Mouse (Mus musculus) Muller cell, postnatal 12 days (primary cell): Measurements from ENCODE around the gene Ipo9.
A peak's percentile ranks its signal among the peaks of the same experiment; 100 is the strongest.
"Not testable (repeated sequence)": the region's sequence is repeated elsewhere in the genome, so short reads cannot be mapped to it uniquely, and the experiment has no call there.

Experiments used
- DNase-seq: peaks from one replicate; pipeline ENCODE4 v3.0.0-alpha.2; 2015; ENCODE audit errors: inconsistent ontology term

The Ipo9 gene

DNA sequence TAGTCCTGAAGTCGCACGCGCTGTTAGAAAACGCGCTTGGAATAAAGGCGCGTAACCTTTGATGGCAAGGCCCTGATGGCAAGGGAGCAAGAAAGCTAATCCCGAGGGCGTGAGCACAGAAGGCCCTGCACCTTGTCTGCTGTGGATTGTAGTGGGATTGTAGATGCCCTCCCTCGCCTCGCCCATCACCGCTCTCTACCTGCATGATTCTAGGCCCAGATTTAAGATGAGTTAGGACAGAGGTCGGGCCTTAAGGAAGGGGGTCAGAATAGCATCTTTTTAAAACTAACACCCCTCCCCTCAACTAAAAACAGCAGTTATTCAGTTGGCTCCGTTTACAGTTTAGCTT, 344 bp upstream of the Ipo9 start:
- DNase-seq: no peak

GRCm38 (mm10) chr1:135427390-135427789, 2.9 kb downstream of the Ipo9 start:
- no peak for DNase-seq

- no peak for DNase-seq
Measured at GRCm38 (mm10) chr1:135426645-135427044, 3.7 kb downstream of the Ipo9 start.

DNA sequence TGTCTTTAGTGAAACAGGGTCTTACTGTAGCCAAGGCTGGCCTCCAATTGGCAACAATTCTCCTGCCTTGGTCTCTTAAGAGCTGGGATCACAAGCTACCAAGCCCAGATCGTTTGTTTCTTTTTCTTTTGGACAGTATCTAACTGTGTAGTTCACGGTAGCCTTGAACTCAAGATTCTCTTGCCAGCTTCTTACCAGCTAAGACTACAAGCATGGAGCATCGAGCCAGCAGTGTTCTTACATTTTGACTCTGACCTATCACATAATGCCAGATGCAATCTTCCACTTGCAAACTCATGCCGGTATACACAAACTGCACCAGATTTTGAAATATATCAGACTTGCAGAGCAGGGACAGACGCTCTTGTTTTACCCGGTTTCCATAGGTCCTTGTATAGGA, 7.5 kb downstream of the Ipo9 start:
- DNase-seq: no peak

- peak; percentile 70 for DNase-seq
Measured at GRCm38 (mm10) chr1:135413996-135414395, 16.3 kb downstream of the Ipo9 start.

DNA sequence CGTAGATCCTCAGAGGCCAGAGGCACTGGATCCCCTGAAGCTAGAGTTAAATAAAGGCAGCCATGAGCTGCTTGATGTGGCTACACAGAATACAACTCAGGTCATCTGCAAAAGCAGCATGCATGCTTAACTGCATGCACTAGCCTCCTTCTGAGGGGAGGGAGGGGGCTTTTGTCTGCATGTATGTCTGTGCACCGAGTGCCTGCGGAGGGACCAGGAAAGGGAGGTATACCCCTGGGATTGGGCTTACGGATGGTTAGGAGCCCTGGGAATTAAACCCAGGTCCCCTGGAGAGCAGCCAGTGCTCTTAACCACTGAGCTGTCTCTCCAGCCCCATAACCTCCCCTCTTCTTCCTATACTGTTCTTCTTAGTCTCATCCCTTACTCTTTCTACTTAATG, 18.2 kb downstream of the Ipo9 start:
- DNase-seq: no peak

- peak; percentile 88 for DNase-seq
Measured at GRCm38 (mm10) chr1:135410967-135411366, 19.3 kb downstream of the Ipo9 start.

DNA sequence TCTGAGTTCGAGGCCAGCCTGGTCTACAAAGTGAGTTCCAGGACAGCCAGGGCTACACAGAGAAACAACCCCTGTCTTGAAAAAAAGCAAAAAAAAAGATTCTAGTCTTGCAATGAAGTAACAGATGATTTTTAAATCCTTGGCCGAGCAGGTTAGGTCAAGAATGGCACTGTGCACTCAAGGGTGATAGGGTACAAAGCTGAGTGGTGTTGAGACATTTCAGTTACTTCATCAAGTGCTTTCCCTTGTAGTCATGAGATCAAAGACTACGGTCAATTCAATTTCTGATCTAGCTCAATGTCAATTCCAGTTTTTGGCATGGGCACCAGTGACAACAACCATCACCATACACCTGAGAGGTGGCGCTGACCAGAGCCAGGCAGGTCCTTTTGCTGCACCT, 21.3 kb downstream of the Ipo9 start:
- no peak for DNase-seq

- DNase-seq: no peak
Measured at GRCm38 (mm10) chr1:135405356-135405755, 24.9 kb downstream of the Ipo9 start.

DNA sequence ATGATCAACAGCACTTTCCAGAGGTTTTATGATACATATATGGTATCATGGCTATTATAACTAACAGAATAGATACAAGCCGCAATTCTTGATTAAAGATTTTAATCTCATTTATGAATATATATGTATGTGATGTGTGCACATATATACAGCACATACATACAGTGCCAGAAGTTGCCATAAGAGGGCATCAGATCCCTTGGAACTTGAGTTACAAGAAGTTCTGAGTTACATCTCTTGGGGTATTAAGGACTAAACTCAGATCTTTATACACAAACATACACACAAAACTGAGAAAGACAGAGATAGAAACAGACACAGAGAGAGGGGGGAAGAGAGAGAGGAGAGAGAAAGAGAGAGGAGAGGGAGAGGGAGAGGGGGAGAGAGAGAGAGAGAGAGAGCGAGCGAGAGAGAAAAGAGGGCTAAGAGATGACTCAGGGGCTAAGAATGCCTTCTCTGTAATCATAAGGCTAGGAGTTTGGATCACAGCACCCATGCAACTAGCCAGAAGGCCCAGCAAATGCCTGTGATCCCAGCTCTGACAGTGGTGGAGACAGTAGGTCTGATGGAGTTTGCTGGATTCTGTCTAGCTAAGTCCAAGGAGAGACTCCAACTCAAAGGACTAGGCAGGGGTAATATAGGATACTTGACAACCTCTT, 28.7 kb downstream of the Ipo9 start:
- peak; percentile 50 for DNase-seq

GRCm38 (mm10) chr1:135399466-135399865, 30.8 kb downstream of the Ipo9 start:
- no peak for DNase-seq

DNA sequence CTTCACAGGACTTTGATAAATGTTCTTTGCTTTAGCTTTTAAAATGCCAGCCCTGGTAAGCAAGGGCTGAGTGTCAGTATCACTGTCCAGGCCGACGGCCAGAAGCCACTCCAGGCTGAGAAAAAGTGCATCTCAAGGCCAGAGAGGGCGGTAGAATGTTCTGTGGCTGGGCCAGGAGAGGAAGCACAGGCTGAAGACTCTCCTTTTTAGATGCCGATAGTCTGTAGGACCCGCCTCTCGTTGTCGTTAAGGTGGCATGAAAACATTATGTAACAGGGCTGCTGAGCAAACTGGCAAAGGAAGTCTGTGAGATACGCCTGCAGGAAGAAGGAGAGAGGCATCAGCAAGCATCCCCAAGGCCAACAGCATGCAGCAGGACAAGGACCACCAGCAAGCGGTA, 45.1 kb downstream of the Ipo9 start:
- no peak for DNase-seq

- no peak for DNase-seq
Measured at GRCm38 (mm10) chr1:135384171-135384570, 46.1 kb downstream of the Ipo9 start.

DNA sequence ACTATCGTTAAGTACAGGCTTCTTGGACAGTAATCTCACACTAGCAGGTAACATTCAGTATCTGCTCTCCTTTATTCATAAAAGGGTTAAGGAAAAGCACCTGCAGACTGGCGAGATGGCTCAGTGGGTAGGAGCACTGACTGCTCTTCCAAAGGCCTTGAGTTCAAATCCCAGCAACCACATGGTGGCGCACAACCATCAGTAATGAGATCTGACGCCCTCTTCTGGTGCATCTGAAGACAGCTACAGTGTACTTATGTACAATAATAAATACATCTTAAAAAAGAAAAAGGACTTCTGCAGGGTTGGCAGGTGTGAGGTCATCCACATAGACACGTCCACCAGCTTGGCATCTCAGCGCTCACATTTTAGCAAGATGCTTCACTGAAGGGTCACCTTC, 48.7 kb downstream of the Ipo9 start:
- DNase-seq: not testable (repeated sequence)

GRCm38 (mm10) chr1:135380071-135380991, 50.0 kb downstream of the Ipo9 start:
- peak; percentile 87 for DNase-seq

DNA sequence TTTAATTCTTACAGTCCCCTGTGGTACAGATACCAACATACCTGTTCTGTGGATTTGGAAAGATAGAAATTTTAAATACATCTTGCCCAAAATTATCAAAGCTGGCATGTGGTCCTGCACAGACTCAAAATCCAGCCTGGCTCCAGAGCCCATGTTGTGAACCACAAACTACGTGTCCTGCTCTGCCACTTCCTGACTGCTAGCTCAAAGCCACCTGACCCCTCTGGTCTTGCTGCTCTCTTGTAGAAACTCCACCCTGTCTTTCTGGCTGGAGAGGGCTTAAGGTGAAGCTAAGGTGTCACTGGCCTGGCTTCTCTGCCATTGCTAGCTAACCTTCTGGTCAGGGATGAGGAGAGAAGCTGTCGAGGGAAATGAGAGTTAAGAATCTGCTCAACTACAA, 51.3 kb downstream of the Ipo9 start:
- no peak for DNase-seq

- DNase-seq: no peak
Measured at GRCm38 (mm10) chr1:135378576-135378975, 51.7 kb downstream of the Ipo9 start.

- peak; percentile 94 for DNase-seq
Measured at GRCm38 (mm10) chr1:135374868-135375581, 55.3 kb downstream of the Ipo9 start, which contains the start of gene Shisa4. Gene Shisa4, minus strand, starts transcription at chr1:135375237.

DNA sequence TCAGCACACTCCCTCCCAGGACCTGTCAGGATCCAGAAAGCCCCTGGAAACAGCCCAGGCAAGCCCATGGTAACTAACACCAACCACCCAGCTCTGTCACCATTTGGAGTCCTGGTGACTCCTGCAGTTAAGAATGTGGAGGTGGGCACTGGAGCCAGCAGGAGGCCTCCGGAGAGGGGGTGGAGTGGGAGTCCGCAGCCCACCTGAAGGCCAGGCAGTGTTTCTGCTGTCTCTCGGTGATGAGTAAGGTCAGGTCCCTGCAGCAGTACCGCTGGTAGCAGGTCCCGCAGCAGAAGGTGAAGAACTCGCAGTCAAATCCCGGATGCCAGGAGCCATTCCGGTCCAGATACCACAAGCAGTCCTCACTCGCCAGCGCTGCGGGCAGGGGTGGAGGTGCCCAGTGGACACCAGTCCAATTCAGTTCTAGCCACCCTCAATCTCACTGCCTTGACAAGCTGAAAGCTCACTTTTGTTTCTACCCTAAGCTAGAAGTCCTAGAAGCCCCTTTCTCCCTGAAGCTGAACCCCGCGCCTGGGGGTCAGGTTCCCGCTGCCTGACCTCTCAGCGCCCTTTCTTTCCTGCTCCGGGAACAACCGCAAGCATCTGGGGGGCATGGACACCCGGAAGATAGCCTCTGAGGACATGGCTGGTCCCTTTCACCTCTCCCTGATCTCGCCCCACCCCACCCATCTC, 56.0 kb downstream of the Ipo9 start:
- peak; percentile 71 for DNase-seq

- no peak for DNase-seq
Measured at GRCm38 (mm10) chr1:135373171-135373677, 57.1 kb downstream of the Ipo9 start.

DNA sequence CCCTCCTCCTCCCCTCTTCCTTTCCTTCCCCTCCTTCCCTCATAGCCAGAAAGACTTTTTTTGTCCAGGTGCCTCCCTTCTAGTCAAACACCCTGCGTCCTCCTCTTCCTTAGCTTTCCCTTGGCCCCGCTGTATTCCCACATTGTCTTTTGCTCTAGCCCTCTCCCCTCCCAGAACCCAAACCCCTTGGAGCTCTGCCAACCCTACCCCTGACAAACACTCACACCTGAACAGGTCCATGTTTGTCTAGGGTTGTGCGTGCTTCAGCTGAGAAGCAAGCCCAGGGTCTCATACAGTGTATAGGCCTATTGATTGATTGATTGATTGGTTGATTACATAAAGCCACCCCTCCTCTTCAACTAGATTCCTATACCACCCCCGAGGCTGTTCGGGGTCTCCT, 60.9 kb downstream of the Ipo9 start:
- DNase-seq: no peak

GRCm38 (mm10) chr1:135368982-135369381, 61.3 kb downstream of the Ipo9 start:
- peak; percentile 74 for DNase-seq
